Mouse (Mus musculus): ENCODE results near the gene Adra1d. TPM values are rescaled to one million over a fixed set of nuclear protein-coding genes. Genes with fewer than 3 reads are reported as not detected.

Gene Adra1d
- polyA plus RNA-seq, 1 experiment from 2014 or later = not detected

DNA sequence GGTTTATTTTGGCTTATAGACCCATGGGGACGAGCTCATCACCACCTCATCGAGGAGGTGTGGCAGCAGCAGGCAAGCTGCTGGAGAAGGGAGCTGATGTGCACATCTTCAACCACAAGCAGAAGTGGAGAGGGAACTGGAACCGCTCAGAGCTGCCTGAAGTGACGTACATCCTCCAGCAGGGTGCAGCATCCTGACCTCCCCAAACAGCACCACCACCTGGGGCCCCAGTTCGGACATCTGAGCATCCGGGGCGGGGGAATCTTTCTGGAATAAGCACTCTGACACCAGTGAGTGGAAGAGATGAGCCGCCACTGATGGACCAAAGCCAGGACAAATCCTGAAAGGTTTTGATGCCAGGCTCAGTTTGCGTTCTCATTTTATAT is 31.5 kb downstream of the Adra1d start:
- H3K27me3 ChIP-seq (ENCODE audit: control insufficient read depth, insufficient read depth, low read length) = no peaks in the 10 kb centered on the region
- WGBS = 16% methylated on average over 9 of the region's 9 CpGs
- no peak overlapping the region for H3K9ac ChIP-seq (ENCODE audit: low read length)
- ATAC-seq (replicated peaks; ENCODE audit: low FRiP score) (0 out of 2 replicates have a peak, but pooled peaks have one; percentile 21), DNase-seq (ENCODE audit: low spot score) (peak; percentile 73)
- H3K9me3 ChIP-seq (ENCODE audit: control insufficient read depth, low read length) = no peaks in the 10 kb centered on the region
- no peaks in the 10 kb centered on the region for H3K36me3 ChIP-seq (ENCODE audit: control insufficient read depth, insufficient read depth, low read length)
- no peak overlapping the region for H3K4me2 ChIP-seq (ENCODE audit: low read depth, low read length, severe bottlenecking)
- H3K27ac ChIP-seq (ENCODE audit: low read depth, low read length) = no peak overlapping the region
- no peak overlapping the region for H3K4me3 ChIP-seq (ENCODE audit: low read depth, low read length)
- no peaks in the 10 kb centered on the region for H3K4me1 ChIP-seq (replicated peaks; ENCODE audit: control insufficient read depth, insufficient read depth, low read length)

DNA sequence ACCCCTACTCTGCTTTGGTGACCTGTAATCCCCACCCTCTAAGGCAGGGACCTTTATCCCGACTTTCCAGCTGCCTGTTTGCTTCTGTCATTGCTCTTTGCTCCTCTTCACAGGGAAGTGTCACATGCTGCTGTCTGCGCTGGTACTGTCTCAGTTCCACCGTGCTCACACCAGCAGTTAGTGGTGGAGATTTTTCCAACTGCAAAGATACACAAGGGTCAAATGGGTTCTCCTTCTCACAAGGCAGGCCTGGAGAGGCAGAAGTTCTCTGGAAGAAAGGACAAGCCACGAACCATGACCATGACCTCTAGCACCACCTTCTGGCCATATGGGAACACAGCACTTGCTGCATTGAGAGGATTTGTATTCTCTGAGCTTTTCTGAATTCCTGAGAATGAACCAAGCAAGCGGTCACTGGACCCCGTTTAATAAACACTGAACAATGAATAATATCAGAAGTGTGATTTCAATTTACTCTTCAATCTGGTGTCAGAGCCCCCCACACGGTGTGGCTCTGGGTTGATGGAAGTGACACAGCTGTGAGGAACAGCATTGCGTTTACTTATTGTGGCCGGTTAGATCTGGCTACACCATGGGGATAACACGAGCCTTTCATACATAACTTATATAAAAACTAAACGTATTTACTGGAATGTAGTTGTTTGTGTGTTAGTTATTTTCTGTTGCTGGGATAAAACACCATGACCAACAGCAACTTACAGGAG is 32.0 kb downstream of the Adra1d start:
- no peak overlapping the region for H3K9ac ChIP-seq (ENCODE audit: low read length)

DNA sequence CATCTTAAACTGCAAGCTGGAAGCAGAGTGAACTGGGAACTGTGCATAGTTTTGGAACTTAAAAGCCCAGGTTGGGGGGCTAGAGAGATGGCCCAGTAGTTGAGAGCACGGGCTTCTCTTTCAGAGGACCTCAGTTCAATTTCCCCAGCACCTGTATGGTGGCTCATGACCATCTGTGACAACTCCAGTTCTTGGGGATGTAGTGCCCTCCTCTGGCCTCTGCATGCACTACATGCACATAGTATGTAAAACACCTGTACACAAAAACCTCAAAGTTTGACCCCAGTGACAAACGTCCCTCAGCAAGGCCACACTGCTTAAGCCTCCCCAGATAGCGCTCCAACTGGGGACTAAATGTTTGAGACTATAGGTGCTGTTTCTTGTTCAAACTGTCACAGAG is 35.0 kb downstream of the Adra1d start:
- no peaks in the 10 kb centered on the region for H3K27me3 ChIP-seq (ENCODE audit: control insufficient read depth, insufficient read depth, low read length)
- H3K27ac ChIP-seq (ENCODE audit: low read depth, low read length) = no peak overlapping the region
- DNase-seq (ENCODE audit: low spot score) = no peak
- ATAC-seq (replicated peaks; ENCODE audit: low FRiP score) = no peak
- no peaks in the 10 kb centered on the region for H3K4me1 ChIP-seq (replicated peaks; ENCODE audit: control insufficient read depth, insufficient read depth, low read length)
- 43% methylated on average over 3 of the region's 3 CpGs for WGBS
- no peaks in the 10 kb centered on the region for H3K36me3 ChIP-seq (ENCODE audit: control insufficient read depth, insufficient read depth, low read length)
- no peak overlapping the region for H3K4me2 ChIP-seq (ENCODE audit: low read depth, low read length, severe bottlenecking)
- H3K9ac ChIP-seq (ENCODE audit: low read length) = no peak overlapping the region
- H3K9me3 ChIP-seq (ENCODE audit: control insufficient read depth, low read length) = no peaks in the 10 kb centered on the region
- H3K4me3 ChIP-seq (ENCODE audit: low read depth, low read length) = no peak overlapping the region

More for the DNA sequence above, 32.0 kb downstream of the Adra1d start:
- H3K36me3 ChIP-seq (ENCODE audit: control insufficient read depth, insufficient read depth, low read length) = no peaks in the 10 kb centered on the region
- no peak overlapping the region for H3K4me2 ChIP-seq (ENCODE audit: low read depth, low read length, severe bottlenecking)
- ATAC-seq (replicated peaks; ENCODE audit: low FRiP score) = peak; percentile 46; the same call in 1 of the 2 replicates
- H3K27ac ChIP-seq (ENCODE audit: low read depth, low read length) = no peak overlapping the region
- no peaks in the 10 kb centered on the region for H3K4me1 ChIP-seq (replicated peaks; ENCODE audit: control insufficient read depth, insufficient read depth, low read length)
- 38% methylated on average over 11 of the region's 11 CpGs for WGBS
- H3K27me3 ChIP-seq (ENCODE audit: control insufficient read depth, insufficient read depth, low read length) = no peaks in the 10 kb centered on the region
- no peak overlapping the region for H3K4me3 ChIP-seq (ENCODE audit: low read depth, low read length)
- DNase-seq (ENCODE audit: low spot score) = peak; percentile 81
- no peaks in the 10 kb centered on the region for H3K9me3 ChIP-seq (ENCODE audit: control insufficient read depth, low read length)

DNA sequence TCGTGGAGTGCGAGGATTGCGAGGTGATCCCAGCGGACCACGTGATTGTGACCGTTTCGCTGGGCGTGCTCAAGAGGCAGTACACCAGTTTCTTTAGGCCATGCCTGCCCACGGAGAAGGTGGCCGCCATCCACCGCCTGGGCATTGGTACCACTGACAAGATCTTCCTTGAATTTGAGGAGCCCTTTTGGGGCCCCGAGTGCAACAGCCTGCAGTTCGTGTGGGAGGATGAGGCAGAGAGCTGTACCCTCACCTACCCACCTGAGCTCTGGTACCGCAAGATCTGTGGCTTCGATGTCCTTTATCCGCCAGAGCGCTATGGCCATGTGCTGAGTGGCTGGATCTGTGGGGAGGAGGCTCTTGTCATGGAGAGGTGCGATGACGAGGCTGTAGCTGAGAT is 41.3 kb downstream of the Adra1d start:
- Histone ChIP-seq H3K4me1 (replicated peaks; ENCODE audit: control insufficient read depth, insufficient read depth, low read length) (no peaks in the 10 kb centered on the region), H3K27me3 (ENCODE audit: control insufficient read depth, insufficient read depth, low read length) (no peaks in the 10 kb centered on the region), H3K27ac (ENCODE audit: low read depth, low read length) (no peak overlapping the region), H3K36me3 (ENCODE audit: control insufficient read depth, insufficient read depth, low read length) (no peaks in the 10 kb centered on the region), H3K9ac (ENCODE audit: low read length) (no peak overlapping the region), H3K4me3 (ENCODE audit: low read depth, low read length) (no peak overlapping the region), H3K4me2 (ENCODE audit: low read depth, low read length, severe bottlenecking) (no peak overlapping the region), H3K9me3 (ENCODE audit: control insufficient read depth, low read length) (no peaks in the 10 kb centered on the region)
- DNase-seq (ENCODE audit: low spot score) (no peak), ATAC-seq (replicated peaks; ENCODE audit: low FRiP score) (no peak)
- WGBS = 96% methylated on average over 19 of the region's 19 CpGs

DNA sequence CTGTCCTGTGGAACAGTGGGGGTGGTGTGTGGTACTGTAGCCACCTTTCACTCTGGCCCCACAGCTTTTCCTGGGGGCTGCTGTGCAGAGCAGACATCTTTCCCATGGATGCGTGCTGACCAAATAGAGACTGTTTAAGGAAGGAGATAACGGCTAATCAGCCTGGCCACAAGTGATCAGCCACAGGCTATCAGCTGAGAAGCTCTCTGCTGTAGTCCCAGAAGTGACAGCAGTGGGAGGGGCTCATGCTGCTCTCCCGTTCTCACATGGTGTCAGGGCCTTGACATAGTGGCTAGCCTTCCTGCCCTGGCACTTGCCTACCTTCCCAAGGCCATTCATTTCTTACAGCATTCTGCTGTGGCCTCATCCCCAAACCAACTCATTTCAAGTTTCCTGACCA is 43.3 kb downstream of the Adra1d start:
- H3K4me1 ChIP-seq (replicated peaks; ENCODE audit: control insufficient read depth, insufficient read depth, low read length) = no peaks in the 10 kb centered on the region
- ATAC-seq (replicated peaks; ENCODE audit: low FRiP score) (no peak), DNase-seq (ENCODE audit: low spot score) (no peak)
- H3K9me3 ChIP-seq (ENCODE audit: control insufficient read depth, low read length) = no peaks in the 10 kb centered on the region
- no peak overlapping the region for H3K4me3 ChIP-seq (ENCODE audit: low read depth, low read length)
- no peaks in the 10 kb centered on the region for H3K36me3 ChIP-seq (ENCODE audit: control insufficient read depth, insufficient read depth, low read length)
- H3K9ac ChIP-seq (ENCODE audit: low read length) = no peak overlapping the region
- no peaks in the 10 kb centered on the region for H3K27me3 ChIP-seq (ENCODE audit: control insufficient read depth, insufficient read depth, low read length)
- 69% methylated on average over 3 of the region's 3 CpGs for WGBS
- no peak overlapping the region for H3K27ac ChIP-seq (ENCODE audit: low read depth, low read length)
- no peak overlapping the region for H3K4me2 ChIP-seq (ENCODE audit: low read depth, low read length, severe bottlenecking)

DNA sequence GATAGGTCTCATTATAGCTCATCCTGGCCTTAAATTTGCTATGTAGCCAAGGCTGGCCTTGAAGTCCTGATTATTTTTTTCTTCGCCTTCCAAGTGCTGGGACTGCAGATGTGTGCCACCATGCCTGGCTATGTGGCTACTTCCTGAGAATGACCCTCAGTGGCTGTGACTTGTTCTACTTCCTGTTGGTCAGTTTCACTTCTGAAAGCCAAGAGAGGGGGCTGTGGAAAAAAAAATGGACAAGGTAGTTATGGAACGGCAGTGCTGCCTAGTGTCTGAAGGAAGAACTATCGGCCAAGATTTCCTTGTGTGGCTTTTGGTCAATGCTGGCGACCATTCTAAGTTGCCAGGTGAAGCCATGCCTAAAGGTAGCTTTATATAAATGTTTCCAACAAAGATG is 44.5 kb downstream of the Adra1d start:
- H3K27ac ChIP-seq (ENCODE audit: low read depth, low read length) = no peak overlapping the region
- H3K9ac ChIP-seq (ENCODE audit: low read length) = no peak overlapping the region
- H3K4me2 ChIP-seq (ENCODE audit: low read depth, low read length, severe bottlenecking) = no peak overlapping the region
- DNase-seq (ENCODE audit: low spot score) = no peak
- H3K36me3 ChIP-seq (ENCODE audit: control insufficient read depth, insufficient read depth, low read length) = no peaks in the 10 kb centered on the region
- H3K27me3 ChIP-seq (ENCODE audit: control insufficient read depth, insufficient read depth, low read length) = no peaks in the 10 kb centered on the region
- H3K4me1 ChIP-seq (replicated peaks; ENCODE audit: control insufficient read depth, insufficient read depth, low read length) = no peaks in the 10 kb centered on the region
- 91% methylated on average over 4 of the region's 4 CpGs for WGBS
- H3K4me3 ChIP-seq (ENCODE audit: low read depth, low read length) = no peak overlapping the region
- ATAC-seq (replicated peaks; ENCODE audit: low FRiP score) = no peak
- no peaks in the 10 kb centered on the region for H3K9me3 ChIP-seq (ENCODE audit: control insufficient read depth, low read length)

DNA sequence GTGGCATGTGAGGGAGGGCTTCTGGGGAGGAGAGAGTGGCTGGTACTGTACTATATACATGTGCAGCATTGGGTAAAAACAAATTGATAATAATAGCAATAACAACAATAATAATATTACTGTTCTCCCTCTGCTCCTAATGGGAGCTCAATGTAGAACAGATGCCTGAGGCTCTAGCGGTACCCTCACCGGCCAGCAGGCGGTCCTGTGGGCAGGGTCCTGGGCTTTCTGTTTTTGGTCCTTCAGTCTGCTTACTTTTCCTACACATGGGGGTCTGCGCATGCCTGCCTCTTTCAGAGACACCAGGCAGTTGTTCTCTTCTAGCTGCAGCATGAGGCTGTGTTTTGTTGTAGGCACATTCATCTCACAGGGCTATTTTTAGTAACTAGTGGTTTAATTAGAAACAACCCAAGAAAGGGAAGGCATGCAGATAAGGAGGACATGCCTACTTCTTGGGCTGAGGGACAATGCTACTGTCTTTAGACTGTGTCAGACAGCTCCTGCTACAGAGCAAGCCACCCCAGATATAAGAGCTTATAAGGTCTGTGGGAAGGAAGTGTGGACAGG is 47.9 kb downstream of the Adra1d start:
- no peak for ATAC-seq (replicated peaks; ENCODE audit: low FRiP score)
- DNase-seq (ENCODE audit: low spot score) = no peak
- H3K4me1 ChIP-seq (replicated peaks; ENCODE audit: control insufficient read depth, insufficient read depth, low read length) = peaks cover 5% of the 10 kb centered on the region; the same call in 1 of the 2 replicates
- no peaks in the 10 kb centered on the region for H3K27me3 ChIP-seq (ENCODE audit: control insufficient read depth, insufficient read depth, low read length)
- H3K4me3 ChIP-seq (ENCODE audit: low read depth, low read length) = no peak overlapping the region
- no peak overlapping the region for H3K4me2 ChIP-seq (ENCODE audit: low read depth, low read length, severe bottlenecking)
- H3K36me3 ChIP-seq (ENCODE audit: control insufficient read depth, insufficient read depth, low read length) = no peaks in the 10 kb centered on the region
- no peaks in the 10 kb centered on the region for H3K9me3 ChIP-seq (ENCODE audit: control insufficient read depth, low read length)
- WGBS = 83% methylated on average over 4 of the region's 4 CpGs
- no peak overlapping the region for H3K9ac ChIP-seq (ENCODE audit: low read length)
- H3K27ac ChIP-seq (ENCODE audit: low read depth, low read length) = no peak overlapping the region

DNA sequence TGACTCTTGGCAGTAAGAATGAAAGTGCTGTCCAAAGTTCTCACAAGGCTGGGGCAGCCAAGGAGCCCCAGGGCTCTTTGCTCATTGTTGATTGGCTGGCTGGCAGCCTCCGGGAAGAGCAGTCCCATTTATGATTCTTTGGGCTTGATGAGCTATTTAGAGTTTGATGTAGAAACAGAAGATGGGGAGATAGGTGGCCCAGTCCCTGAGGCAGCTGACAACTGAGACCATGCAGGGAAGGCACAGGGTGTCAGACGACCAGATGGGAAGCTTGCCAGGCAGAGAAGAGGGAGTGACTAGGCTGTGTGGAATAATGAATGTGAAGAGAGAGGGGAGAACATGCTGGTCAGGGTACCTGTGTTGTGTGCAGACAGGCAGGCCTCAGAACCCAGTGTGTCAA is 48.6 kb downstream of the Adra1d start:
- no peaks in the 10 kb centered on the region for H3K36me3 ChIP-seq (ENCODE audit: control insufficient read depth, insufficient read depth, low read length)
- H3K9ac ChIP-seq (ENCODE audit: low read length) = no peak overlapping the region
- no peak overlapping the region for H3K4me3 ChIP-seq (ENCODE audit: low read depth, low read length)
- H3K27ac ChIP-seq (ENCODE audit: low read depth, low read length) = no peak overlapping the region
- no peak for DNase-seq (ENCODE audit: low spot score)
- H3K4me2 ChIP-seq (ENCODE audit: low read depth, low read length, severe bottlenecking) = no peak overlapping the region
- peaks cover 9% of the 10 kb centered on the region; the same call in 1 of the 2 replicates for H3K4me1 ChIP-seq (replicated peaks; ENCODE audit: control insufficient read depth, insufficient read depth, low read length)
- 65% methylated on average over 2 of the region's 2 CpGs for WGBS
- H3K27me3 ChIP-seq (ENCODE audit: control insufficient read depth, insufficient read depth, low read length) = no peaks in the 10 kb centered on the region
- H3K9me3 ChIP-seq (ENCODE audit: control insufficient read depth, low read length) = no peaks in the 10 kb centered on the region
- no peak for ATAC-seq (replicated peaks; ENCODE audit: low FRiP score)

DNA sequence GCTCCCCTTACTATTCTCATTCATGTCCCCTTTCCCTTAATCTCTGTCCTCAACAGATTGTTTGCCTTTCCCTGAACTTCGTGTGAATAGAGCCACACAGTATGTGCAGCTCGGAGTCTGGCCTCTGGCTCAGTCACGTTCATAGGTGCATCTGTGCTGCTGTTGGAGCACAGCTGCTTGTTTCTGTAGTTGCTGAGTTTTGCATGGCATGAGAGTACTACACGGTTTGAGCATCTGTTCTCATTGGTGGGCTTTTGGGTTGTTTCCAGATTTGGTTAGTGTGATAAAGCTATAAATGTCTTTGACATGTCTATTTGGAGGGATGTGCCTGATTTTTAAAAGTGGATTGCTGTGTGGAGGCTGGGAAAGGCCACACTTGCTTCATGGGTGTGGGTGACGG is 51.6 kb downstream of the Adra1d start:
- no peak overlapping the region for H3K27ac ChIP-seq (ENCODE audit: low read depth, low read length)
- H3K9me3 ChIP-seq (ENCODE audit: control insufficient read depth, low read length) = no peaks in the 10 kb centered on the region
- H3K36me3 ChIP-seq (ENCODE audit: control insufficient read depth, insufficient read depth, low read length) = no peaks in the 10 kb centered on the region
- 69% methylated on average over 5 of the region's 5 CpGs for WGBS
- no peak overlapping the region for H3K4me2 ChIP-seq (ENCODE audit: low read depth, low read length, severe bottlenecking)
- H3K4me1 ChIP-seq (replicated peaks; ENCODE audit: control insufficient read depth, insufficient read depth, low read length) = peaks cover 16% of the 10 kb centered on the region
- ATAC-seq (replicated peaks; ENCODE audit: low FRiP score) (no peak), DNase-seq (ENCODE audit: low spot score) (no peak)
- no peak overlapping the region for H3K9ac ChIP-seq (ENCODE audit: low read length)
- no peak overlapping the region for H3K4me3 ChIP-seq (ENCODE audit: low read depth, low read length)
- H3K27me3 ChIP-seq (ENCODE audit: control insufficient read depth, insufficient read depth, low read length) = no peaks in the 10 kb centered on the region
